Mouse (Mus musculus): ENCODE measurements around the gene Plekhh3.

DNA sequence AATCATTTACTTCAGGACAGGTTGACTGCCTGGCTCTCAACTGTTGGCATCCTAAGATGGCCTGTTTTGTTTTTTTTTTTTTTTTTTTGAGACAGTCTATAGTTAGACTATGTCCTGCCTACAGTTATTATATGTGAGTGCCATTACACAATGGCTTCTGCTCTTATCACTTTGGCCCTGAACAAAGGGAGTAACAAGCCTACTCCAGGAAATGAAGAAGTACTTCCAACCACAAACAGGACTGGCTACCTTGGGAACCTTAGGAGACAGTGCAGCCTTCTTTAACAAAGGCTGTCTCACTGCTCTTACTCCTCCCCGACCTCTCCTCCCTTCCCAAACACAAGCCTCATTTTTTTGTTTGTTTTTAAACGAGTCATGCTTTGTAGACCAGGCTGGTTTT is 49.7 kb upstream of the Plekhh3 start:
- TF ChIP-seq GATA1 (IDR thresholded peaks at IDR 0.05; ENCODE audit: low read length) (no peak), TAL1 (IDR thresholded peaks at IDR 0.05; ENCODE audit: low read length) (no peak)
